Mouse (Mus musculus) left cerebral cortex, postnatal 10 days (tissue): ENCODE measurements at regions not wholly inside any gene's neighbourhood (a gene's known extent, or its start where the extent isn't known, plus 50 kb on each side); places are given as distances from the start of the nearest gene placed in this dataset.
"Not testable (repeated sequence)": the region's sequence is repeated elsewhere in the genome, so short reads cannot be mapped to it uniquely, and the experiment has no call there.

Experiments used
- DNase-seq, 2 experiments: peaks; one replicate each; pipeline ENCODE4 v3.0.0; 2021 to 2022; ENCODE audit warnings: low spot score in 2 of 2, mixed read lengths in 1 of 2; ENCODE audit errors: extremely low spot score in 1 of 2
- intact Hi-C: fragments of 180-260 bp; cut with DNase I; formaldehyde crosslinking; loops from one replicate; pipeline ENCODE4 v1.15.1; 2025

GRCm38 (mm10) chr15:93189266-93189855, 85.6 kb downstream of the Gxylt1 start:
- intact Hi-C loops = no loop called here
- DNase-seq = no peak

DNA sequence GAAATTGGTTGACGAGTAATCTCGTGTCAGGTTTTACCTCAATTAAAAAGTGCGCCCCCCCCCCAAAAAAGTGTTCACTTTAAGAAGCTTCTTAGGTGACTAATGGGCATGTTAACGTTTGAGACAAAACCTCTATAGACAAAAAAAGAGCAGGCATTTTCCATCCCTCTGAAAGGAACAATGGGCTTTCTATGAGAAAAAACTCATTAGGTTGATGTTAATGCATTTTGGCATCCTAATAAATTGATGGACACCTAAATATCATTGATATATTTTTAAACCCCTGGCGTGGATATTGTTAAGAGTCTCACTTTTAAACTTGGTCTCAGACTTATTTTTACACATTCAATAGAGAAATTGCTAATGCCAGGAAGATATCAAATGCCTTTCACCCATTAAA, 98.8 kb downstream of the Gxylt1 start:
- intact Hi-C loops = no loop called here
- DNase-seq = no peak

- no peak for DNase-seq
- intact Hi-C loops = no loop called here
Observed at GRCm38 (mm10) chr15:93168784-93169183, 106.2 kb downstream of the Gxylt1 start.

DNA sequence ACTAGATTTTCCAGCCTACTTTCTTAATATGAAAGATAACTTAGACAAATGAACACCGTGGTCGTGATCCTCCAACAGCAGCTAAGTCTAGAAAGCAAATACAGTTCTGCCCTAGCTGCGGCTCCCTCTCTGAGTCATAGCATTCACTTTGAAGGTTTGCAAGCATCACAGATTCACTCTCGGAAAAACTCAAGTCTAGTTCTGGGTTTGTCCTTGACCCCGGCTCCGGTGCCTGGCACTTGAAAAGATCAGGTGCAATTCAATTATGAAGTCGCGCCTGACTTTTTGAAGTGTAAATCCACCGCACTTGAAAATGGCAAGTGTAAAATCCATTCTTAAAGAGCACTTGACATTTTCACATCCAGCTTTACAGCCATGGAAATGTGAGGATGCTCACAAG, 107.5 kb downstream of the Gxylt1 start:
- DNase-seq = no peak
- intact Hi-C loops = no loop called here

DNA sequence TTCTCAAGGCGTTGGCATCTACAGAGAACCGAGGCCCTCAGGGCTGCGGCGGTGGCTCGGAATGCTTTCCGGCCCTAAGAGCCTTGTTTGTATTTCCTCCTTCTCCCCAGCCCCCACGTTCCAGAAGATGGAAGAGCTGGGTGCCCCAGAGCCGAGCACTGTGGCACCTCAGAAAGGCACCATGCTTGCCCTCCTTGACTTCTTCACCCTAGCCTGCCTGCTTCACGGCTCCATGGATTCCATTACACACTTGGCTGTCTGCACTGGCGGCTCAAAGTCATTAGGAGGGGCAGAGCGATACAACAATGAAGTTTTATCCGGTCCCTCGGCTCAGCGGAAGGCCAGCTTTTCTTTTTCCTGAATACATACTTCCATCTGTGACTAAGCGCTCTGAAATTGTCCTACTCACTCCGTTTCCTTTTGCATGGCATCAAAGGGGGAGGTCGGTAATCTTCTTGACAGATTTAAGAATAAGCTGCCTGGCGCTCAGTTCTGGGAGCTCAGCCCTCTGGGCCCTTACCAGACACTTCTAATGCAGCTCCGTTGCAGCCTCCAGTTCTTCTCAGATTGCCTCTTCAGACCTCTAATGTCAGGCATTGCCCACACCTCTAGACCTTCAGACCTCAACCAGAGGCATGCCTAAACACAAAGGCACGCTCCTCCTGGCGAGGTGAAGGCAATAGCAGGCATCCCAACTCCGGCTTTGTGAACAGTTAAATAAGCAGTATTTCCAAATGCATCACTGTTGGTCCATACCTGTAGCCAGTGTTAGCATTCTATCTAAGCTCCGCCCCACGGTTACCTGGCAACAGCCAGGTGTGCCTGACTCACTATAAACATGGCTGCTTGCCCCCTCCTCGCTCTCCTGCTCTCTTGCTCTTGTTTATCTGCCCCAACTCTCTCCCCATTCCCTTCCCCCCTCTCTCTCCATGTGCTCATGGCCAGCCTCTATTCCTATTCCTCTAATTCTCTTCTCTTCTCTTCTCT, 112.8 kb downstream of the Gxylt1 start:
- no peak for DNase-seq

GRCm38 (mm10) chr15:93161329-93161728, 113.7 kb downstream of the Gxylt1 start:
- intact Hi-C loops = no loop called here
- no peak for DNase-seq

More for the DNA sequence above, 112.8 kb downstream of the Gxylt1 start:
- intact Hi-C loops = no loop called here

DNA sequence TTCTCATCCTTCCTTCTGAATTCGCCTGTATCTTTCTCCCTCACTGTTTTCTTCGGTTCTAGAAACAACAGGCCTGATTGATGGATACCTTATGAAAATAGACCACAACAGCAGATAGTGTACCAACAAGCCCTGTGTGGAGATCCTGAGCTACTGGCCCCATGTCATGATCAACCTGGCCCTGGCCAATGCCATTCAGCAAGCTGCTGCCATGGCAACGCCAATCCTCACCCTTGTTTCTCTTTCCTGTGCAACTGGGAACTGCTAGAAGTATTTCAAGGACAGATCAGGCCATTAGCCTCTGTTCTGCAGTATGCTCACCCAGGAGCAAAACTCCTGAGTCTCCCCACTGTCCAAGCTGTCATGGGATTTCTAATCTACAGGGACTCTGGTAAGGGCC, 119.2 kb downstream of the Gxylt1 start:
- DNase-seq = no peak
- intact Hi-C loops = no loop called here

DNA sequence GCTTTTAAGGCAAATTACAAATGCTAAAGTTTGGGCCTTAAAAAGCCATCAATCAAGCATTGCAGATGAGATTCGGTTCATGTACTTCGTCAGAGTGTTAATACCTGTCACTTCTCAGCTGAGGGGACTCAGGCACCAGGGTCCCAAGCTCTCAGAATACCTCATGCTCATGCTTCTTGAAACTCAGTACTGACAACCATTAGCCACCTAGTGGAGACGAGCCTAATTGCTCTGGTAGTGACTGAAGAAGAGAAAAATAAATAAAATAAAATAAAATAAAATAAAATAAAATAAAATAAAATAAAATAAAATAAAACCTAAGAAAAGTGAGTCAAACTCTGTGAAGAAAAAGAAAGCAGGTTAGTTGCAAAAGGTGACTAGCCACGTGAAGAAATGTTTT, 121.0 kb downstream of the Gxylt1 start:
- intact Hi-C loops = no loop called here
- no peak for DNase-seq

DNA sequence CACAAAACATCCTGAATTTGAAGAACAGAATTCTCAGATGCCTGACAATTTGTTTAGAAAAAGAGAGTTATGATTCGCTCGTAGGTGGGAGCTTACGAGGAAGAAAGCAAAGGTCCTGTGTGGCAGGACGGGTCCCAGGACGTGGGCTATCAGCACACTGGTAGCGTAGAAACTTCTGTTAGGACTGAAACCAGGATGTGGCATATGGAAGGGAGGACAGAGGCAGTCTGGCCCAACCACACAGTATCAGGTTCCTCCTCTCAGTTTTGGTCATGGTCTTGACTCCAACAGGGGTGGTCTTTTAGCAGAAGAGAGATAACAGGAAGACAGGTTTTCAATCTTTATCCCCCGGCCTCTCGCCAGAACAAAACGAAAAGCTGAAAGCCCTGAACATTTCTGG, 130.1 kb downstream of the Gxylt1 start:
- no peak for DNase-seq
- intact Hi-C loops = no loop called here

- intact Hi-C loops = no loop called here
- no peak for DNase-seq
Observed at GRCm38 (mm10) chr15:93144264-93144663, 130.7 kb downstream of the Gxylt1 start.

DNA sequence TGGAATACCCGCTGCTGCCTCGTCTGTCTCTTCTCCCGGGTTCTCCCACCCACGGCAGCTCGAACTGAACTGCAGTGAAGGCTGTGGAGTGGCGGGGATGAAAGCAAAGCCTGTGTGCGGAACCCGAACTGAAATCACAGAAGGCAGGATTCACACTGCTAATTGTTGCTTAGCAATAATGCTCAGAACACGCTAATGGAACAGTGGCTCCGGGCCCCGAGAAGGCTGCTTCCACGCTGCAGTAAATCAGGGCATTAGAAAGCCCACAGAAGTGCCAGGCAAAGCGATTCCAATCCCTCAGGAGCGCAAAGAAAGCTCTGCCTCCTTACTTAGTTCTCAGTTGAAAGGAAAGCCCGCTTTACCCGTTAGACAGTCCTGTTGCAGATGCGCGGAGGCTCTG, 141.6 kb downstream of the Gxylt1 start:
- DNase-seq = peak; percentile 23 to 34
- intact Hi-C loops = no loop called here

GRCm38 (mm10) chr15:93131056-93131455, 143.9 kb downstream of the Gxylt1 start:
- intact Hi-C loops = no loop called here
- DNase-seq = no peak

DNA sequence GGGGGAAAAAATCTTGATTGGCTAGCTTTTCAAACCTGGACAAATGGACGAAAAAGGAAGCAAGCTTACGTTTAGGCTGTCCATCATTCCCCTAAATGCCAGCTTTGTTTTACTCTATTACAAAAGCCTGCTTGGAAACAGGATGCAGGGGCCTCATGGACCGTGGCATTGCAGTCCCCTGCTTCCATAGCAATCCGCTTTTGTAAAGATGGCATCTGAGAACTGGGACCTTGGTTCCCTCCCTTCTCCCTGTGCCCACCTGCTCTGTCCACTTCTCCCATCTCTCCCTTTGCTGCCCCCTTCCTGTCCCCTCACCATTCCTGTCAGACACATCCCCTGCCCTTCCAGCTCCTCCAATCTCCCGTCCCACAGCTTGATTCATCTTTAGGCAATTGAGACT, 149.7 kb downstream of the Gxylt1 start:
- DNase-seq = no peak
- intact Hi-C loops = no loop called here

DNA sequence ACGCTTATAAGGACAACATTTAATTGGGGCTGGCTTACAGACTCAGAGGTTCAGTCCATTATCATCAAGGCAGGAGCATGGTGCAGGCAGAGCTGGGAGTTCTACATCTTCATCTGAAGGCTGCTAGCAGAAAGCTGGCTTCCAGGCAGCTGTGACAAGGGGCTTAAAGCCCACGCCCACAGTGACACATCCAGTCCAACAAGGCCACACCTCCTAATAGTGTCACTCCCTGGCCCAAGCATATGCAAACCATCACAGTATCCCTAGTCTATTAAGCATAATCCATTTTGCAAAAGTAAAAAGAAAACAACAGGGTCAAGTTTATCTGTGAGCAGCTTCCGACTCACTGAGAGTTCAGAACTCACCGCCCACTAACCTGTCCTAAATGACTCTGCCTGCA, 153.8 kb downstream of the Gxylt1 start:
- no peak for DNase-seq
- intact Hi-C loops = no loop called here

GRCm38 (mm10) chr15:93117806-93118205, 157.2 kb downstream of the Gxylt1 start:
- DNase-seq, intact Hi-C loops: not testable (repeated sequence)

GRCm38 (mm10) chr15:93115674-93116102, 159.3 kb downstream of the Gxylt1 start:
- intact Hi-C loops = no loop called here

DNA sequence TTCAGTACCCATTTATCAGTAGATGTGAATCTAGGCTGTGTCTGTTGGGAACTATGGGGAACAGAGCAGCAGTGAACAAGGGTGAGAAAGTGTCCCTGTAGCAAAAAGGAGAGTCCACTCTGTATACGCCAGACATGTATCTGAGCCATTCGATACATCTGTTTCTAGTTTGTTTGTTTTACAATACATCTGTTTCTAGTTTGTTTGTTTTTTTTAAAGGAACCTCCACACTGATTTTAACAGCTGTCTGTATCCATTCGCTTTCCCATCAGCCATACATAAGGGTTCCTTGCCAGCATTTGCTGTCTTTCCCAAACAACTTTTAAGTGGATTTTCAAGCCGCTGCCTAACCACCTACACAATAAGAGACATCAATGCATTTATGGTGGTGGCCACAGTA, 170.0 kb downstream of the Gxylt1 start:
- intact Hi-C loops = no loop called here
- DNase-seq = no peak

More at GRCm38 (mm10) chr15:93115674-93116102, 159.3 kb downstream of the Gxylt1 start:
- peak; percentile 19 to 44 for DNase-seq

DNA sequence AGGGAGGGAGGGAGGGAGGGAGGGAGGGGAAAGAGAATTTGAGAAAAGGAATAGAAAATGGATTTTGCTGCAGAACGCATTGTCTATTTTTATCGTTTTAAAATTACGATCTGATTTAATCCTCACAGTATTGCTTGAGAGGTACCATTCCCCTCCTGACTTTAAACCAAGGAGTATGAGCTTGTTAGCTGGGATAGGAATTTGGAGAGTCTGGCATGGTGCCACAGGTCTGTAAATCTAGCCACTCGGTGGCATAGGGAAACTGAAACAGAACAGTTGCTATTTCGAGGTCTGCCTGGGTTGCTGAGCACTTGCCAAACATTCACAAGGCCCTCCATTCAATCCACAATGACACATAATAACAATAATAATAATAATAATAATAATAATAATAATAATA, 171.6 kb downstream of the Gxylt1 start:
- intact Hi-C loops = no loop called here
- DNase-seq = peak in 1 of 2 experiments; percentile 27

- peak in 1 of 2 experiments; percentile 25 for DNase-seq
- intact Hi-C loops = no loop called here
Observed at GRCm38 (mm10) chr15:93101881-93102280, 173.1 kb downstream of the Gxylt1 start.

DNA sequence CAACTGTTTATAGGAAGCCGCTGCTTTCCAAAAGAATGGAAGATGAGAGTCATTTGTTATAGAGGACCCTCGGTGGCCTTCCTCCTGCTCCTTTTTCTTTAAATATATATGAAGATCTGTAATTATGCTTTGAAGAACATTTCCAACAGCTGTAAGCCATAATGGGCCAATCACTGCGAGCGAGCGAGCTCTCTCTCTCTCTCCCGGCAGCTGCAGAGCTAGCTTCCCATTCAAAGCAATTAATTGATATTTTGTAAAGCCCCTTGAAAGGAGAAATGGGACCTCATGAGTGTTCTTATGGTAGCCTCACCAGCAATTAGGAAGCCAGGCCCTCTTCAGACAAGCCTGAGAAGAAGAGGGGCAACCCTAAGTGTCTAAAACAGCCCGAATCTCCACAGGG, 174.1 kb downstream of the Gxylt1 start:
- intact Hi-C loops = no loop called here
- no peak for DNase-seq
